Mouse (Mus musculus) embryonic facial prominence, embryonic 14.5 days (tissue): ENCODE measurements around the gene Abhd16a. TPM values are rescaled to one million over a fixed set of nuclear protein-coding genes. Genes with fewer than 3 reads are reported as not detected.
A peak's percentile ranks its signal among the peaks of the same experiment; 100 is the strongest.

Experiments
- ATAC-seq: fragments of 200-750 bp; cut with Nextera tagmentation; 2 replicates; pipeline ENCODE4 v1.8.0; 2017; ENCODE audit warnings: low read depth, moderate number of reproducible peaks, moderate TSS enrichment
- DNase-seq: peaks from one replicate; pipeline ENCODE4 v3.0.0-alpha.2; 2015; ENCODE audit warnings: low spot score
- H3K27ac ChIP-seq: fragments of 300-500 bp; sonication (generic); replicated peaks from 2 replicates; pipeline ENCODE4 v1.5.1; 2014; ENCODE audit warnings: low read depth, mild to moderate bottlenecking, low read length, moderate library complexity
- H3K27me3 ChIP-seq: fragments of 300-500 bp; sonication (generic); replicated peaks from 2 replicates; pipeline ENCODE4 v1.6.1; 2014; ENCODE audit warnings: low read length; ENCODE audit not compliant: control insufficient read depth, insufficient read depth
- H3K36me3 ChIP-seq: fragments of 300-500 bp; sonication (generic); 2 replicates; pipeline ENCODE4 v1.6.1; 2014; ENCODE audit warnings: low read length, mixed read lengths; ENCODE audit not compliant: control insufficient read depth, insufficient read depth
- H3K4me1 ChIP-seq: fragments of 300-500 bp; sonication (generic); 2 replicates; pipeline ENCODE4 v1.6.1; 2014; ENCODE audit warnings: antibody characterized with exemption, low read length; ENCODE audit not compliant: control insufficient read depth, insufficient read depth
- H3K4me2 ChIP-seq: fragments of 300-500 bp; sonication (generic); 2 replicates; pipeline ENCODE4 v1.6.1; 2014; ENCODE audit warnings: low read depth, mild to moderate bottlenecking, low read length, moderate library complexity, mixed read lengths
- H3K4me3 ChIP-seq: fragments of 300-500 bp; sonication (generic); 2 replicates; pipeline ENCODE4 v1.5.1; 2014; ENCODE audit warnings: low read depth, mild to moderate bottlenecking, low read length
- H3K9ac ChIP-seq: fragments of 300-500 bp; sonication (generic); 2 replicates; pipeline ENCODE4 v1.6.1; 2014; ENCODE audit warnings: low read depth, mild to moderate bottlenecking, low read length, moderate library complexity, mixed read lengths
- H3K9me3 ChIP-seq: fragments of 300-500 bp; sonication (generic); 2 replicates; pipeline ENCODE4 v1.6.1; 2016; ENCODE audit warnings: low read length; ENCODE audit not compliant: control insufficient read depth
- WGBS: fragments of 180-500 bp; shearing (Covaris S2); extraction: QIAGEN DNeasy Blood & Tissue Kit; methylation state at CpG from one replicate; pipeline ENCODE4 v1.1.7; 2014; 5-methylcytosine and 5-hydroxymethylcytosine counted together
- polyA plus RNA-seq: library from polyadenylated mRNA; unstranded; fragments of >200 nt; fragmentation: Nextera tagmentation; extraction: Ambion mirVana; gene quantifications from 2 replicates; pipeline ENCODE4 v1.2.1, GENCODE M21; 2014

Abhd16a gene
- polyA plus RNA-seq, 1 experiment from 2014 or later = 77.2 TPM

DNA sequence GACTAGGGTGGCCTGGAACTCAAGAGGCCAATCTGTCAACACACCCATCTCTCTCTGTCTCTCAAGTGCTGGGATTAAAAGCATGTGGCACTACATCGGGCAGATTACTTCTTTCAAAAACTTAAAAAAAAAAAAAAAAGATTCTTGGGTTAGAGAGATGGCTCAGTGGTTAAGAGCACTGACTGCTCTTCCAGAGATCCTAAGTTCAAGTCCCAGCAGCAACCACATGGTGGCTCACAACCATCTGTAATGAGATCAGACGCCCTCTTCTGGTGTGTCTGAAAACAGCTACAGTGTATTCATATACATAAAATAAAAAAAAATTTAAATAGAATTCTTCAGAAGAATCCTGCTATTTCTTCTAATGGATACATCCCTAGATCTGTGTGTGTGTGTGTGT, 912 bp upstream of the Abhd16a start:
- no peaks in the 10 kb centered on the region for H3K9me3 ChIP-seq
- peaks cover 6% of the 10 kb centered on the region for H3K4me1 ChIP-seq
- no peak overlapping the region for H3K4me3 ChIP-seq
- no peak overlapping the region for H3K9ac ChIP-seq
- peaks cover 25% of the 10 kb centered on the region for H3K36me3 ChIP-seq
- DNase-seq (no peak), ATAC-seq (no peak)
- no peaks in the 10 kb centered on the region for H3K27me3 ChIP-seq
- no peak overlapping the region for H3K27ac ChIP-seq
- no peak overlapping the region for H3K4me2 ChIP-seq
- 30% methylated on average over 2 of the region's 2 CpGs for WGBS

DNA sequence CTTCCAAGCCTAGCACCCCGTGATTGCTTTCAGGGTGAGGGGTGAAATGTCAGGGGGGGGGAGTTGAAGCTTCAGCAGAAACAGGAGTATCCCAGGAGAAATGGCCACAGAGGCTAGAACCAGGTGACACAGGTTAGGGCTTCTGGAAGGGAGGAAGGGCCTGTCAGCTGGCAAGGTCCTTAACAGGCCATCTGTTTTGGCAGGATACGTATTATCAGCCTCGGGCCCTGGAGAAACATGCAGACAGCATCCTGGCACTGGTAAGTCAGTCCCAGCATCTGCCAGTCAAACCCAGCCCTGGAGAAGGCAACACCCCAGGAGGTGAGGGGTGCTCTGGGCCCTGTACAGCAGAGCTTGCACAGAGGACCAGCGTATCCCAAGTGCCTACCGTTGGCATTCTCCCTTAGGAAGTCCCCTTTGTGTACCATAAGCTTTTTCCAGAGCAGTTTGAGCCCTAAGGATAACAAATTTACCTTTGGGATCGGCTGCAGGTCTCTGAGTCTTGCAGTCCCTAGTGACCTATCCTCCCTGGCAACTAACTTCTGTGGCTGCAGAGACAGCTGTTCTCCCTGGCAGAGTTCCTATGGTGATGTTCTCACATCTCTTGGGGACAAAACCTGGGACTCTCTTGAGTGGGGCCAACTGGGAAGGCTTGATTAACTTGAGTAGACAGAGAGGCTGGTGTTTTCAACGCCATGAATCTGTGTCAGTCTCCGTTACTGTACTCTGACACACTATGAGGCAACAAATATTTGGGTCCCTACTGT, 1.3 kb downstream of the Abhd16a start:
- ATAC-seq = no peak
- peak overlapping the region; percentile 59 for H3K4me2 ChIP-seq

DNA sequence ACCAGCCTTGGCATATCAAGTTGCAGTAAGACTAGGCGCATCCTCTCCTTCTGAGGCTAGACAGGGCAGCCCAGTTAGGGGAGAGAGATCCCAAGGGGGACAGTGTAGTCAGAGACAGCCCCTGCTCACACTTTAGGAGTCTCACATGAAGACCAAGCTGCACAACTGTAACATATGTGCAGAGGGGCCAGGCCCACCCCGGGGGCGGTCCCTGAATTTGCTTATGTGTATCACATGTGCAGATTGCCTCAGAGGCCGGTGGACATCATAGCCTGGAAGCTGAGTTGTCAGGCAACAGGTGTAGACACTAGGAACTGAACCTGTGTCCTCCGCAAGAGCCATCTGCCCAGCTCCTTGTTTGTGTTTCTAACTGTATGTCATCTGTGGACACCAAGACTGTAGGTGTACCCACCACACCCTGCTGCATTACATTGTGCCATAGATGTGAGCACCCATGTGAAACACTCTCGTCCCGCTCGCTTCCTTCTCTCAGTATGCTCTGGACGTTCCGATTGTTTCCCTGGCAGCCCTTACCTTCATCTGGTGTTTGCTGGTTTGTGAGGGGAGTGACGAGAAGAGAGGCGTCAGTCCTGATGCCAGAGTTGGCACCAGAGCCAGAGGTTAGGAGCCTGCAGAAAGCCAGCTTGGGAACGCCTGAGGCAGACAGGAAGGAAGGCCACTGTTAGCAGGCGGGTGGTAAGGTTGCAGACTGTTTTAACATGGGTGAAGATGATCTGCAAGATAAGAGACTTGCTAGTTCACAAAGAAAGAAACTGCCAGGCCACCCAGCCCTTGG, 3.5 kb downstream of the Abhd16a start:
- 84% methylated on average over 14 of the region's 14 CpGs for WGBS

More for the DNA sequence above, 1.3 kb downstream of the Abhd16a start:
- Histone ChIP-seq H3K4me3 (peak overlapping the region; percentile 58), H3K9me3 (no peaks in the 10 kb centered on the region), H3K27me3 (no peaks in the 10 kb centered on the region), H3K36me3 (peaks cover 46% of the 10 kb centered on the region), H3K4me1 (peaks cover 6% of the 10 kb centered on the region), H3K9ac (peak overlapping the region; percentile 85), H3K27ac (no peak overlapping the region)
- peak; percentile 55 for DNase-seq
- WGBS = 64% methylated on average over 8 of the region's 8 CpGs

DNA sequence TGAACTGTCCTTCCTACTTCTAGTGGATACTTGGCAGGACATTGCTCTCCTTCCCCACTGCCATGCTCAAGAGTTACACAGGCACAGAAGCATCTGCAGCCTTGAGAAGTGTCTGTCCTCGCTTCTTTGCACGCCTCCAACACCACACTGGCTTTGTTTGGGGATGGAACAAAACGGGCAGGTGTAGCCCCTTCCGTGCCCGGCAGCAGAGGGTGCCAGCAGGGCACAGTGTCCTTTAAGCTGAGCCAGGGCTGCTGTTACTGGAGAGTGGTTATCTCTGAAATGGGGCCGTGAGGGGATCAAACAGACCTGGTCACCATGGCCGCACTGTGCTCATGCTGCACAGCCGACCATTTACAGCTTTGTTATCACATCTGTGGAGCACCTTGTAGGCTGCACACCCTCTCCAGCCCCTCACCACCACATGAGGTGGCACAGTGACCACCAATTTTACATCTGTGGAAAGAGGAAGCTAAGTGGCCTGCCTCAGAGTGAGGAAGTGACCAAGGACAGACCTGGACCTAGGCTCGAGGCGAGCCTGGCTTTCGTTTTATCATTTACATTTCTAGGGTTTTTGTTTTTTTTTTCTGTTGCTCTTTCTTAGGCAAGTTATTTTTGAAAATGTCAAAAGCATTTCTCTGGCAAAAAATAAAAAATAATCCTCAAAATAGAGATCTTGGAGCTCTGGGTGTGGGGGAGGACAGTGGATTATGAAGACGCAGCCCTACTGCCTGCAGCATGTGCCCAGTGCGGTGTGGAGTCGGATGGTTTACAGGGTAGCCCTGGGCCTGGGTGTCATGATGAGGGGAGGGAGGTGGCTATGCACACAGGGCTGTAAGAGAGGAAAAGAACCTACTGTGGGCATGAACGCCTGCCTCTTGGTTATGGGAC, 5.7 kb downstream of the Abhd16a start:
- Histone ChIP-seq H3K9me3 (no peaks in the 10 kb centered on the region), H3K9ac (no peak overlapping the region), H3K4me3 (no peak overlapping the region), H3K4me1 (peaks cover 6% of the 10 kb centered on the region), H3K27me3 (no peaks in the 10 kb centered on the region), H3K4me2 (no peak overlapping the region), H3K27ac (no peak overlapping the region), H3K36me3 (peaks cover 88% of the 10 kb centered on the region)
- ATAC-seq (no peak), DNase-seq (no peak)
- WGBS = 93% methylated on average over 15 of the region's 15 CpGs

More for the DNA sequence above, 3.5 kb downstream of the Abhd16a start:
- Histone ChIP-seq H3K4me3 (no peak overlapping the region), H3K27me3 (no peaks in the 10 kb centered on the region), H3K9ac (no peak overlapping the region), H3K27ac (no peak overlapping the region), H3K4me1 (peaks cover 6% of the 10 kb centered on the region), H3K9me3 (no peaks in the 10 kb centered on the region), H3K4me2 (no peak overlapping the region), H3K36me3 (peaks cover 68% of the 10 kb centered on the region)
- ATAC-seq (no peak), DNase-seq (no peak)

DNA sequence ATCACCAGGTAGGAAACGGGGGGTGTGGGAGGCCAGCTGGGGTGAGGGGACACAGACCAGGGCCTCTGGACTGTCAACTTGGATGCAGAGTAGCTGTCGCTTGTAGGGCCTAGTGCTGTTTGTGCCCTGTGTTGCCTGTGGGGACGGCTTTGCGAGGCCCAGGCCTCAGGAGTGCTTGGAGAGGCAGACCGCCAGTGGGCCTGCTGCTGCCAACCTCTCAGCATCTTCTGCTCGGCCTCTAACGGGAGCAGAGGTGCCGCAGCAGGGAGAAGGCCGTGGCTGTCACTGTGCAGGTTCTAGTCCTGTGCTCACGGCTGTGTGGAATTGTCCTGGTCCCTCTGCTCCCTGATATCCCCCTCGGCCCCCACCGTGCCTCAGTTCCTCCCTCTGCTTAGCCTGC, 7.5 kb downstream of the Abhd16a start:
- Histone ChIP-seq H3K4me1 (no peaks in the 10 kb centered on the region), H3K27ac (no peak overlapping the region), H3K9ac (no peak overlapping the region), H3K4me3 (no peak overlapping the region), H3K4me2 (no peak overlapping the region), H3K36me3 (peaks cover 97% of the 10 kb centered on the region), H3K27me3 (no peaks in the 10 kb centered on the region), H3K9me3 (no peaks in the 10 kb centered on the region)
- ATAC-seq (no peak), DNase-seq (no peak)
- WGBS = 84% methylated on average over 11 of the region's 12 CpGs

DNA sequence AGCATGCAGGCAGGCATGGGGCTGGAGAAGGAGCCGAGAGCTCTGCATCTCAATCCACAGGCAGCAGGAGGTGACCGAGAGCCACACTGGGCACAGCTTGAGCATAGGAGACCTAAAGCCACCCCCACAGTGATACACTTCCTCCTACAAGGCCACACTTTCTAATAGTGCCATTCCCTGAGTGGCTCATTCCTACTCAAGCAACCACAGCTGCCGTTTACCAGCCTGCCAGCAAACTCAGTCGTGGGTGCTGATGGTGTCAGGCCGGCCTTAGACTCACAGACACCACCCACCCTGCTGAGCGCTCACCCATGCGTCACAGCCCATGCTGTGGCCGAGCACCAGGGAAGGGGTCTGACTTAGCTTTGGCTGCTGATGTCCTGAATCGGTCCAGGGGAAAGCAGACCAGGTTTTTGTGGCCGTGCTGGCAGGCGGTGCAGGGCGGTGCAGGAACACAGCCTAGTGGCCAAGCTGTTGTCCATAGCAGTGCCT, 8.1 kb downstream of the Abhd16a start:
- Histone ChIP-seq H3K9me3 (no peaks in the 10 kb centered on the region), H3K36me3 (peaks cover 98% of the 10 kb centered on the region), H3K4me3 (no peak overlapping the region), H3K4me1 (no peaks in the 10 kb centered on the region), H3K27ac (no peak overlapping the region), H3K27me3 (no peaks in the 10 kb centered on the region), H3K4me2 (no peak overlapping the region), H3K9ac (no peak overlapping the region; the same call in 1 of the 2 replicates)
- no peak for ATAC-seq
- no peak for DNase-seq
- 86% methylated on average over 12 of the region's 12 CpGs for WGBS

DNA sequence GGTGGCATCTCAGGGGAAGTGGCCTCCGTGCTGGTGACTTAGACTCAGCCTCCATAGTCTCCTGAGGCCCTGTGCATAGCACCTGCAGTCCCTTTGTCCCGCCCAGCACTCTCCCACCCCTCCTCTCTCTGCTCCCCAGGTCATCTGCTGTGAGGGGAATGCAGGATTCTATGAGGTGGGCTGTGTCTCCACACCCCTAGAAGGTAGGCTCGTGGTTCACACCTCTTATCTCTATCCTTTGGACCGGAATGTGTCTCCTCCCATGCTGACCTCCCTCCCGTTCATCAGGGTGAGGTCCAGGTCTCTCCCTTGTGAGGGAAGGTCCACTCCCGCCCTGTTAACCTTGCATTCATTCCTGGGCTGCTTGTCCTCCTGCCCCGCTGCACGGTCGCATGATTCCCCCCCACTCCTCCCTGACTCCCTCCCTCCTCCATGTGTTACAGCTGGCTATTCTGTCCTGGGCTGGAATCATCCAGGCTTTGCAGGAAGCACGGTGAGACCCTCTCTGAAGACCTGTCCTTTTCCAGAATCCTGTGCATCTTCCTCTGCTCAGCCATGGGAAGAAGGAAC, 11.2 kb downstream of the Abhd16a start:
- DNase-seq = no peak
- Histone ChIP-seq H3K36me3 (peaks cover 90% of the 10 kb centered on the region), H3K4me1 (no peaks in the 10 kb centered on the region), H3K9me3 (no peaks in the 10 kb centered on the region), H3K4me2 (no peak overlapping the region), H3K27me3 (no peaks in the 10 kb centered on the region), H3K27ac (no peak overlapping the region), H3K4me3 (no peak overlapping the region), H3K9ac (no peak overlapping the region)
- ATAC-seq = no peak
- WGBS = 82% methylated on average over 10 of the region's 10 CpGs

DNA sequence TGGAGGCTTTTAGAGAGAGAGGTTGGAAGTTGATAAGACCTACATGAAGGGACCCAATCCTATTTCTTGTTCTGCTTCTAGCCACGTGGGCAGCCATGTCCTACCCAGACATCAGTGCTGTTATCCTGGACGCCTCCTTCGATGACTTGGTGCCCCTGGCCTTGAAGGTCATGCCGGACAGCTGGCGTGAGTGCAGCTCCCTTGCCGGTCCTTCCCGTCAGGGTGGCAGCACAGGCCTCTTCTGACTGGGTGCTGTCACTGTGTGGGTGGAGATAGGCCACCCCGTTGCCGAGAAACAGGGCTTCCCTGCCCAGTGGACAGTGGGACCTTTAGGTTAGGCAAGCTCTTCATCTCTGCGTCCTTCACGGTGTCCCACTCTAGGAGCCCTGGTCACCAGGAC, 12.1 kb downstream of the Abhd16a start:
- Histone ChIP-seq H3K9ac (no peak overlapping the region), H3K9me3 (no peaks in the 10 kb centered on the region), H3K36me3 (peaks cover 81% of the 10 kb centered on the region), H3K27me3 (no peaks in the 10 kb centered on the region), H3K4me2 (no peak overlapping the region), H3K4me3 (no peak overlapping the region), H3K27ac (no peak overlapping the region), H3K4me1 (no peaks in the 10 kb centered on the region)
- 87% methylated on average over 10 of the region's 11 CpGs for WGBS
- DNase-seq (no peak), ATAC-seq (no peak)
